In the genomic region with DNA sequence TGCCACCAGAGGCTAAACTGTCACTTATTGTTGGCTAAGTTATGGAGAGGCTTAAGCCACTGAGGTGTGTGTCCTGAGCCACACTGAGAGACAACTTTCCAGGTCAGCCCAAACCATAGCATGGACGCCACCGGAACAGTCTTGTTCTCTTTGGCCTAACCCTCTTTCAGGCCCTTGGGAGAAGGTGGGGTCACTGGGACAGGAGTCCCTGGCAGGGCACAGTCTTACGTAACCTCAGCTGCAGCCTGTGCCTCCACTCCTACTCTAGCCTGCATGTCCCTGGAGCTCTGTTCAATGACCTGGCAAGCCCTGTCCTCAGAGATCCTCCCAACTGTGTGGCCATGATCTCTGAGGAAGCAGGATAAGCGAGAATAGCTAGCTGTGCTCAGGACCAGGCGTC, we compare ENCODE assay signal across 11 mouse cellular contexts. TPM values are rescaled to one million over a fixed set of nuclear protein-coding genes. Genes with fewer than 3 reads are reported as not detected.
DNase-seq lines count a peak whose midpoint lies in the region; ATAC-seq lines count a peak whose summit lies in the region.
"Had no signal": no experiment of that assay in that cellular context is flagged by ENCODE, and none has a peak within 500 bp of the region (broad histone marks: within the 10 kb centered on the region; RNA-seq: fewer than 3 reads in every experiment).

No protein-coding gene starts in this region.

- peak overlapping the region; percentile 90; the same call in 1 of the 2 replicates for H3K27ac ChIP-seq in heart, embryonic 10.5 days

- peak; percentile 72 for DNase-seq in adrenal gland, adult 2 months
- no peak for DNase-seq in adrenal gland, adult 18-20 months (ENCODE audit: low spot score in 2 of 2)
- DNase-seq in adrenal gland, postnatal 14 days, result peak; percentile 76
- DNase-seq in heart, embryonic 10.5 days (ENCODE audit: low spot score), result no peak
- DNase-seq in kidney, postnatal 25 days, result peak; percentile 53 to 91
- no peak for DNase-seq in thymus, adult 18-20 months

- WGBS in heart, embryonic 10.5 days, result 84% methylated on average over 5 of the region's 5 CpGs

- no peak for ATAC-seq in megakaryocyte progenitor cell, adult 5-6 weeks (replicated peaks; ENCODE audit: poor library complexity)
- ATAC-seq in erythroid progenitor cell, adult 5-6 weeks (replicated peaks; ENCODE audit: low FRiP score, poor library complexity, severe bottlenecking), result no peak

- peaks cover 78% of the 10 kb centered on the region for H3K4me1 ChIP-seq in heart, embryonic 10.5 days

- no peaks in the 10 kb centered on the region for H3K9me3 ChIP-seq in heart, embryonic 10.5 days
- H3K9me3 ChIP-seq: megakaryocyte, embryonic 14.5 days had no signal

- no peak overlapping the region for H3K4me3 ChIP-seq in heart, embryonic 10.5 days
- H3K4me3 ChIP-seq: megakaryocyte, embryonic 14.5 days had no signal

- H3K27me3 ChIP-seq in heart, embryonic 10.5 days (ENCODE audit: insufficient read depth, poor library complexity, severe bottlenecking), result peaks cover 9% of the 10 kb centered on the region; the same call in 1 of the 2 replicates

- no peaks in the 10 kb centered on the region for H3K36me3 ChIP-seq in heart, embryonic 10.5 days

RNA-seq across cellular contexts. Expression of a gene that starts 41.0 kb away (rescaled TPM):
- 1 to 10 TPM; 8.3 to 9.9 TPM for total RNA-seq in adrenal gland, adult 2 months (2021)
- polyA plus RNA-seq in adrenal gland, adult 2 months (2012; rRNA removed), result 16.8 and 21.3 TPM in 2 replicates
- total RNA-seq in adrenal gland, adult 18-20 months (2021), result 1 to 10 TPM; 7.0 to 9.2 TPM
- 15.1 and 81.2 TPM in 2 replicates for total RNA-seq in adrenal gland, postnatal 14 days (2021)
- 11.8 and 13.4 TPM in 2 replicates for polyA plus RNA-seq in heart, embryonic 10.5 days (2016; fragmentation: Nextera tagmentation; extraction: Ambion mirVana)
- not detected in 2 replicates for total RNA-seq in megakaryocyte progenitor cell, adult 5-6 weeks (2015)
- total RNA-seq in megakaryocyte progenitor cell, adult 5-6 weeks (2017), result not detected in 2 replicates
- total RNA-seq in erythroid progenitor cell, adult 5-6 weeks (2015; ENCODE audit: low replicate concordance), result not detected in 2 replicates
- not detected in 2 replicates for total RNA-seq in erythroid progenitor cell, adult 5-6 weeks (2017; ENCODE audit: low replicate concordance)

RNA-seq across cellular contexts. Expression of a gene that starts 42.1 kb away (rescaled TPM):
- total RNA-seq in adrenal gland, adult 2 months (2021), result 100 to 1,000 TPM; 348 to 637 TPM
- 306 and 321 TPM in 2 replicates for polyA plus RNA-seq in adrenal gland, adult 2 months (2012; rRNA removed)
- total RNA-seq in adrenal gland, adult 18-20 months (2021), result 100 to 1,000 TPM; 311 to 388 TPM
- 334 and 392 TPM in 2 replicates for total RNA-seq in adrenal gland, postnatal 14 days (2021)
- polyA plus RNA-seq in heart, embryonic 10.5 days (2016; fragmentation: Nextera tagmentation; extraction: Ambion mirVana), result 0.21 and 0.69 TPM in 2 replicates
- total RNA-seq in megakaryocyte progenitor cell, adult 5-6 weeks (2015), result not detected in 2 replicates
- total RNA-seq in megakaryocyte progenitor cell, adult 5-6 weeks (2017), result not detected in 2 replicates
- not detected in 2 replicates for total RNA-seq in erythroid progenitor cell, adult 5-6 weeks (2015; ENCODE audit: low replicate concordance)
- total RNA-seq in erythroid progenitor cell, adult 5-6 weeks (2017; ENCODE audit: low replicate concordance), result not detected in 2 replicates
- total RNA-seq: MEL had no signal
- polyA plus RNA-seq: forebrain, embryonic 11.5 days had no signal

Comparison
In these comparisons a context has a peak if more than half of its experiments do, and no peak if none do; other contexts are left out.
1. DNase-seq: peak in adrenal gland, adult 2 months (single experiment), adrenal gland, postnatal 14 days (single experiment) and kidney, postnatal 25 days (2 of 2); none in adrenal gland, adult 18-20 months (0 of 2), heart, embryonic 10.5 days (single experiment) and thymus, adult 18-20 months (0 of 2).
2. RNA of a gene that starts 41.0 kb away (total RNA-seq): 15.1 to 81.2 TPM in adrenal gland, postnatal 14 days, 8.3 to 9.9 TPM in adrenal gland, adult 2 months and 7.0 to 9.2 TPM in adrenal gland, adult 18-20 months; not detected in megakaryocyte progenitor cell, adult 5-6 weeks and not detected in erythroid progenitor cell, adult 5-6 weeks; every median in the first group is over 4 times any median in the second.
3. RNA of a gene that starts 42.1 kb away (total RNA-seq): 348 to 637 TPM in adrenal gland, adult 2 months, 311 to 388 TPM in adrenal gland, adult 18-20 months and 334 to 392 TPM in adrenal gland, postnatal 14 days; not detected in megakaryocyte progenitor cell, adult 5-6 weeks and not detected in erythroid progenitor cell, adult 5-6 weeks; every median in the first group is over 100 times any median in the second.